Mouse (Mus musculus): ENCODE data around the gene Zkscan16. TPM values are rescaled to one million over a fixed set of nuclear protein-coding genes. Genes with fewer than 3 reads are reported as not detected.

The Zkscan16 gene
- total and polyA plus RNA-seq, 3 experiments = not detected

GRCm38 (mm10) chr4:58998688-58999087, 55.3 kb downstream of the Zkscan16 start:
- in situ Hi-C loops (cut with MboI; ENCODE audit: low pct_ligation_motif_present, low pct_unique_long_range_greater_than_20kb, low sequenced_read_pairs) = loop anchor here (10.0 kb wide), 1 partner anchor 46 kb away; no protein-coding TSS in a partner anchor
- H3K9ac ChIP-seq (ENCODE audit: insufficient read depth, low read depth) = no peak overlapping the region
- no peak overlapping the region for H3K4me2 ChIP-seq (ENCODE audit: insufficient read depth, low read depth, poor library complexity, severe bottlenecking)
- H3K4me3 ChIP-seq (replicated peaks in 1 of 3; ENCODE audit: low read depth in 2 of 3, low read length in 2 of 3, poor library complexity in 1 of 3) = no peak overlapping the region
- no peaks in the 10 kb centered on the region for H3K9me3 ChIP-seq (replicated peaks; ENCODE audit: low read length)
- TF ChIP-seq USF2 (conservative IDR thresholded peaks at IDR 0.05; ENCODE audit: low read depth, low read length) = no peak
- TF ChIP-seq POLR2AphosphoS2 (IDR thresholded peaks at IDR 0.05; ENCODE audit: low read depth, low read length) = no peak
- no peak for TF ChIP-seq MEF2A (IDR thresholded peaks at IDR 0.05; ENCODE audit: borderline replicate concordance, low read depth, low read length)
- no peaks in the 10 kb centered on the region for H3K36me3 ChIP-seq (replicated peaks in 1 of 2; ENCODE audit: control insufficient read depth in 1 of 2, insufficient read depth in 1 of 2, low read length in 1 of 2)
- H3K4me1 ChIP-seq (ENCODE audit: control insufficient read depth in 1 of 2, insufficient read depth in 2 of 2) = peaks cover 0 to 16% of the 10 kb centered on the region in 2 experiments; a peak in 2 of 4 replicates
- H3K27ac ChIP-seq (ENCODE audit: insufficient read depth, low read depth) = no peak overlapping the region
- no peak for DNase-seq (ENCODE audit: extremely low read depth)
- H3K79me2 ChIP-seq (replicated peaks; ENCODE audit: control insufficient read depth, extremely low read depth, insufficient read depth, poor library complexity, severe bottlenecking) = peaks cover 4% of the 10 kb centered on the region
- dilution Hi-C loops (cut with MboI; ENCODE audit: extremely low pct_ligation_motif_present, extremely low pct_unique_long_range_greater_than_20kb, low sequenced_read_pairs) = no loop called here
- H3K27me3 ChIP-seq (replicated peaks) = no peaks in the 10 kb centered on the region

GRCm38 (mm10) chr4:58999686-59000085, 56.3 kb downstream of the Zkscan16 start:
- in situ Hi-C loops (cut with MboI; ENCODE audit: low pct_ligation_motif_present, low pct_unique_long_range_greater_than_20kb, low sequenced_read_pairs) (loop anchor here (10.0 kb wide), 1 partner anchor 45 kb away; no protein-coding TSS in a partner anchor), dilution Hi-C loops (cut with MboI; ENCODE audit: extremely low pct_ligation_motif_present, extremely low pct_unique_long_range_greater_than_20kb, low sequenced_read_pairs) (no loop called here)
- Histone ChIP-seq H3K27ac (ENCODE audit: insufficient read depth, low read depth) (no peak overlapping the region), H3K4me2 (ENCODE audit: insufficient read depth, low read depth, poor library complexity, severe bottlenecking) (0 out of 2 replicates have a peak overlapping the region, but pooled peaks have one; percentile 6), H3K4me1 (ENCODE audit: control insufficient read depth in 1 of 2, insufficient read depth in 2 of 2) (peaks cover 1 to 24% of the 10 kb centered on the region in 2 experiments; a peak in 3 of 4 replicates), H3K4me3 (replicated peaks in 1 of 3; ENCODE audit: low read depth in 2 of 3, low read length in 2 of 3, poor library complexity in 1 of 3) (no peak overlapping the region), H3K36me3 (replicated peaks in 1 of 2; ENCODE audit: control insufficient read depth in 1 of 2, insufficient read depth in 1 of 2, low read length in 1 of 2) (no peaks in the 10 kb centered on the region), H3K79me2 (replicated peaks; ENCODE audit: control insufficient read depth, extremely low read depth, insufficient read depth, poor library complexity, severe bottlenecking) (peaks cover 6% of the 10 kb centered on the region), H3K27me3 (replicated peaks) (no peaks in the 10 kb centered on the region), H3K9me3 (replicated peaks; ENCODE audit: low read length) (no peaks in the 10 kb centered on the region), H3K9ac (ENCODE audit: insufficient read depth, low read depth) (no peak overlapping the region)
- peak; percentile 73 for DNase-seq (ENCODE audit: extremely low read depth)
- TF ChIP-seq CTCF (conservative IDR thresholded peaks at IDR 0.05 in 1 of 2, IDR thresholded peaks at IDR 0.05 in 1 of 2; ENCODE audit: low read depth in 2 of 2, low read length in 2 of 2) (peak; percentile 89), RAD21 (IDR thresholded peaks at IDR 0.05; ENCODE audit: low read depth, low read length) (peak; percentile 70), SMC3 (IDR thresholded peaks at IDR 0.05; ENCODE audit: low read depth, low read length) (peak; percentile 82), ZMIZ1 (IDR thresholded peaks at IDR 0.05; ENCODE audit: low read depth, low read length) (no peak), BHLHE40 (IDR thresholded peaks at IDR 0.05; ENCODE audit: low read depth, low read length) (no peak), NELFE (IDR thresholded peaks at IDR 0.05; ENCODE audit: low read depth, low read length) (0 out of 2 replicates have a peak, but pooled peaks have one; percentile 28), SIN3A (IDR thresholded peaks at IDR 0.05; ENCODE audit: low read length) (no peak), MYC (IDR thresholded peaks at IDR 0.05; ENCODE audit: low read depth, low read length) (0 out of 2 replicates have a peak, but pooled peaks have one; percentile 59), MAX (IDR thresholded peaks at IDR 0.05; ENCODE audit: low read length) (peak; percentile 28; the same call in 1 of the 2 replicates)

- dilution Hi-C loops (cut with MboI; ENCODE audit: extremely low pct_ligation_motif_present, extremely low pct_unique_long_range_greater_than_20kb, low sequenced_read_pairs) = no loop called here
- no peaks in the 10 kb centered on the region for H3K9me3 ChIP-seq (replicated peaks; ENCODE audit: low read length)
- no peak overlapping the region for H3K4me2 ChIP-seq (ENCODE audit: insufficient read depth, low read depth, poor library complexity, severe bottlenecking)
- no peak overlapping the region for H3K9ac ChIP-seq (ENCODE audit: insufficient read depth, low read depth)
- H3K4me3 ChIP-seq (replicated peaks in 1 of 3; ENCODE audit: low read depth in 2 of 3, low read length in 2 of 3, poor library complexity in 1 of 3) = no peak overlapping the region
- no peaks in the 10 kb centered on the region for H3K27me3 ChIP-seq (replicated peaks)
- TF ChIP-seq SMC3 (IDR thresholded peaks at IDR 0.05; ENCODE audit: low read depth, low read length) = peak; percentile 57
- TF ChIP-seq CHD1 (IDR thresholded peaks at IDR 0.05; ENCODE audit: low read depth, low read length) = no peak
- TF ChIP-seq MYC (IDR thresholded peaks at IDR 0.05; ENCODE audit: low read depth, low read length) = peak; percentile 82
- TF ChIP-seq USF1 (IDR thresholded peaks at IDR 0.05; ENCODE audit: low read depth, low read length) = no peak
- TF ChIP-seq RAD21 (IDR thresholded peaks at IDR 0.05; ENCODE audit: low read depth, low read length) = peak; percentile 17
- TF ChIP-seq CTCF (conservative IDR thresholded peaks at IDR 0.05 in 1 of 2, IDR thresholded peaks at IDR 0.05 in 1 of 2; ENCODE audit: low read depth in 2 of 2, low read length in 2 of 2) = peak in 1 of 2 experiments; percentile 83; a peak in 2 of 4 replicates
- TF ChIP-seq PAX5 (IDR thresholded peaks at IDR 0.05; ENCODE audit: low read length) = no peak
- 0 out of 2 replicates have a peak, but pooled peaks have one; percentile 19 for TF ChIP-seq SIN3A (IDR thresholded peaks at IDR 0.05; ENCODE audit: low read length)
- TF ChIP-seq UBTF (IDR thresholded peaks at IDR 0.05; ENCODE audit: low read depth, low read length) = peak; percentile 65; the same call in 1 of the 2 replicates
- TF ChIP-seq ZNF384 (IDR thresholded peaks at IDR 0.05; ENCODE audit: low read depth, low read length) = peak; percentile 97
- H3K27ac ChIP-seq (ENCODE audit: insufficient read depth, low read depth) = no peak overlapping the region
- peaks cover 7 to 27% of the 10 kb centered on the region in 2 experiments; a peak in 3 of 4 replicates for H3K4me1 ChIP-seq (ENCODE audit: control insufficient read depth in 1 of 2, insufficient read depth in 2 of 2)
- in situ Hi-C loops (cut with MboI; ENCODE audit: low pct_ligation_motif_present, low pct_unique_long_range_greater_than_20kb, low sequenced_read_pairs) = no loop called here
- H3K36me3 ChIP-seq (replicated peaks in 1 of 2; ENCODE audit: control insufficient read depth in 1 of 2, insufficient read depth in 1 of 2, low read length in 1 of 2) = no peaks in the 10 kb centered on the region
- peak; percentile 83 for DNase-seq (ENCODE audit: extremely low read depth)
- H3K79me2 ChIP-seq (replicated peaks; ENCODE audit: control insufficient read depth, extremely low read depth, insufficient read depth, poor library complexity, severe bottlenecking) = peaks cover 6% of the 10 kb centered on the region
Observed at GRCm38 (mm10) chr4:59000614-59001013, 57.2 kb downstream of the Zkscan16 start.
